Mouse (Mus musculus): ENCODE data around the gene Lrch3.
"Not testable (repeated sequence)": the region's sequence is repeated elsewhere in the genome, so short reads cannot be mapped to it uniquely, and the experiment has no call there.

Lrch3 gene

DNA sequence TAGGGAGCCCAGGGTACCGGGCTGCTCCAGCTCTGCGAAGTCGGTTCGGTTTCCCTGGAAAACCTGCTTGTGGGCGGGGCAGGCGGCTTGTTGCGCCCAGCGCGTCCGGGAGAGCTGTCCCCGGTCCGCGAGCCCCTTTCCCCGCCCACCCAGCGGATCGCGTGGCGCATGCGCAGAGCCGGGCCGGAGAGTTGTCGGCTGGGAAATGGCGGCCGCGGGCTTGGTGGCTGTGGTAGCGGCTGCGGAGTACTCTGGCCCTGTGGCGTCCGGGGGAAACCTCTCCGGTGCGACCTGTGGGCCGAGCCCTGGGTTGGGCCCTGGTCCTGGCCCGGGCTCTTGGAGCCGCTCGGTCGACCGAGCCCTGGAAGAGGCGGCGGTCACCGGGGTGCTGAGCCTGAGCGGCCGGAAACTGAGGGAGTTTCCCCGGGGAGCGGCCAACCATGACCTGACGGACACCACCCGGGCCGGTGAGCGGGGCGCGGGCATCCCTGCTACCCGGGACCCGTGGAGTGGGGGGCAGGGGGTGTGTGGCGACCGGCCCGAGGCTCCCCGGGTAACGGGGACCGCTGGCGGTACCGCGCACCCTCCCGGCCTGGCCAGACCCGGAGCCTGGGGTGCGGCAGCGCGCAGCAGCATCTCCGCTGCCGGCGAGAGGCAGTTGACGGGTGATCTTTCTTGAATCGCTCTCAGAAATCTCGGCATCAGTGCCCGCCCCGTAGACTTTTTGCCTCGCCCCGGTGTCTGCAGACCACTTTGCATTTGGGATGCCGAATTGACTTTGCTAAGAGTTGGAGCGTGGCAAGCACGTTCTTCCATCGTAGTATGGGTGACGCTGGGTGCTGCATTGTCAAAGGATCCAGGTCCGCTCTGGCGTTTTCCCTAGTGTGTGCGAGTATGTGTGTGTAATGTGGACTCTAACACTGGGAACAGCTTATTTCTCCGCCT is at the start of gene Lrch3:
Lrch3 (plus strand) TSS at position 164 of the 945 bp plus-strand sequence.
- DNase-seq (ENCODE audit: low spot score in 2 of 2) = peak; percentile 89 to 95

DNA sequence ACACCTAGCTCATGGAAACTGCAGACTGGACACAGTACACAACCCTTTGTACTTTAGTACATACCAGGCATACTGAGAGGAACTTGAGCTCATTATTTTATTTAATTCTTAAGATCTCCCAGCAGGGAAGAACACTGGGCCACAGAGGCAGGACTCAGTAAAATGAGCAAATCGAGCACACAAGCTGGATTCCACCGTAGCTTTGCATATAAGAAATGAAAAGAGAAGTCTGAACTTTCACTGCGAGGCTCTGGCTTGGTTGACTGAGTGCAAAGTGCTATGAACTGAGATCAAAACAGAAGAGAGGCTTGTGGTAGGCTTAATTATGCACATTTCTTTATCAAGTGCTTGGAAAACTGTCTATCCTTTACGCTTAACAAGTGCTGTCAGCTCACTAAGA is 48.5 kb upstream of the Lrch3 start:
- DNase-seq (ENCODE audit: low spot score in 2 of 2) = no peak

DNA sequence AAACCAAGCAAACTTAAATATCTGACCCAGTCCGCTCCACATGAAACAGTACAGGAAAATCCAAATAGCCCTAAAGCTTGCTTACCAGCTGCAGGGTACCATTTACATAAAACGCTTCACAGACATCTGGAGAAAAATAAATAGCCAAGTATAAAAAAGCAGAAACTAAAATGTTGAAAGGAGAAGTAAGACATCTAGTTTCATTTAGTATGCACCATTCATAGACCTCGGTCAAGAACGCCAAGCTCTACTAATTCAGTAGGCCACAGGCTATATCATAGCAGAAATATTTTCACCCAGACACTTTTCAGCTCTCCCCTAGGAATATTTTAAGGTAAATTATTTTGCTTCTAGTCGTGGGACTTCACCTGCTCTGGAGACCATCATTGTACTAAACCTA is 47.2 kb upstream of the Lrch3 start:
- no peak for DNase-seq (ENCODE audit: low spot score in 2 of 2)

DNA sequence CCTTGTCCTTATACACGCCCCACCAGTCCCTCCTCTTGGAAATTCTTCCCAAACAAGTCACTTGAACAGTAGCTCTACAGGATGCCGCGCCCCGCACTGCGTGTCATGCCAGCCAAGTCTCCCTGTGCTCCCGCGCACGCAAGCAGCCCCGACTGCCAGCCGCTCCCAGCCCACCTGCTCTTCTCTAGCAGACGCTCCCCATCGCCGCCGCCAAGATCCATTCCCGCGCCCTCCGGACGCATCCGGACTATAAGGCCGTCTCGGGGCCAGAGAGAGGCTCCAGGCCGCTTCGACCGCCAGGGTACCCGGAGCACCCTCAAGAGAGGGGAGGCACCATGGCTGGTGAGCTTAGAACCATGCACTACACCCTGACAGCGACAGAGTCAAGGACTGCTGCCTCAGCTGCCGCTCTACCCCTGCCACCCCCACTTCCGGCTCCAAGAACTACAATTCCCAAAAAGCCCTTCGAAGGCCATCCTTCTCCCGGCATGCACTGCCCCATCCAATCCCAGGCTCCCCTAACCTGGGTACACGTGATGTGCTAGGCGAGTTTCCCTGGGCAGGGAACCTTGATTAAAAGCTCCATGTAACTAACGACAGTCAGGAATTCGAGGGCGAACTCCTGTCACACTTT is 45.9 kb upstream of the Lrch3 start:
- DNase-seq (ENCODE audit: low spot score in 2 of 2) = peak; percentile 84 to 91

- DNase-seq (ENCODE audit: low spot score in 2 of 2) = no peak
These were observed 43.7 kb upstream of the Lrch3 start for GRCm38 (mm10) chr16:32870231-32870630.

DNA sequence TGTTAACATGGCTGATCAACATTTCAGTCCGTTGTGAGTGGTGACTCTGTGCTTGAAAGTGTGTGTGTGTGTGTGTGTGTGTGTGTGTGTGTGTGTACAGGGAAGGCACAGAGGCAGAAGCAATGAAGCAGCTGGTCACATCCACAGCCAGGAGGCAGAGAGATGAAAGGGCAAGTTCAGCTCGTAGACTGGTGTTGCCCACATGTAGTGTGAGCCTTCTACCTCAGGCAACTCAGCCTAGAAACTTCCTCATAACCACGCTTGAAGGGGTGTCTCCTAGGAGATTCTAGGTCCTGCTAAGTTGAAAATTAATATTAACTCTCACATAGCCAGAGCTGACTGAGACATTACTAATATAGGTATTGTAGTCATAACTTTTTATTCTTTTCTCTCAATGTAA is 40.5 kb upstream of the Lrch3 start:
- DNase-seq (ENCODE audit: low spot score in 2 of 2) = no peak

GRCm38 (mm10) chr16:32875281-32875680 is 38.6 kb upstream of the Lrch3 start:
- not testable (repeated sequence) for DNase-seq (ENCODE audit: low spot score in 2 of 2)

GRCm38 (mm10) chr16:32875847-32876246 is 38.1 kb upstream of the Lrch3 start:
- no peak for DNase-seq (ENCODE audit: low spot score in 2 of 2)

GRCm38 (mm10) chr16:32876831-32877230 is 37.1 kb upstream of the Lrch3 start:
- no peak for DNase-seq (ENCODE audit: low spot score in 2 of 2)

GRCm38 (mm10) chr16:32877343-32878156 is 36.4 kb upstream of the Lrch3 start, which contains the start of the genes Fyttd1 and Rubcn:
Gene Fyttd1, plus strand, starts transcription at chr16:32877500.
Gene Rubcn, minus strand, starts transcription at chr16:32877766.
- peak; percentile 91 to 94 for DNase-seq (ENCODE audit: low spot score in 2 of 2)

- DNase-seq (ENCODE audit: low spot score in 2 of 2) = no peak
These were observed 35.7 kb upstream of the Lrch3 start for GRCm38 (mm10) chr16:32878157-32878598.

DNA sequence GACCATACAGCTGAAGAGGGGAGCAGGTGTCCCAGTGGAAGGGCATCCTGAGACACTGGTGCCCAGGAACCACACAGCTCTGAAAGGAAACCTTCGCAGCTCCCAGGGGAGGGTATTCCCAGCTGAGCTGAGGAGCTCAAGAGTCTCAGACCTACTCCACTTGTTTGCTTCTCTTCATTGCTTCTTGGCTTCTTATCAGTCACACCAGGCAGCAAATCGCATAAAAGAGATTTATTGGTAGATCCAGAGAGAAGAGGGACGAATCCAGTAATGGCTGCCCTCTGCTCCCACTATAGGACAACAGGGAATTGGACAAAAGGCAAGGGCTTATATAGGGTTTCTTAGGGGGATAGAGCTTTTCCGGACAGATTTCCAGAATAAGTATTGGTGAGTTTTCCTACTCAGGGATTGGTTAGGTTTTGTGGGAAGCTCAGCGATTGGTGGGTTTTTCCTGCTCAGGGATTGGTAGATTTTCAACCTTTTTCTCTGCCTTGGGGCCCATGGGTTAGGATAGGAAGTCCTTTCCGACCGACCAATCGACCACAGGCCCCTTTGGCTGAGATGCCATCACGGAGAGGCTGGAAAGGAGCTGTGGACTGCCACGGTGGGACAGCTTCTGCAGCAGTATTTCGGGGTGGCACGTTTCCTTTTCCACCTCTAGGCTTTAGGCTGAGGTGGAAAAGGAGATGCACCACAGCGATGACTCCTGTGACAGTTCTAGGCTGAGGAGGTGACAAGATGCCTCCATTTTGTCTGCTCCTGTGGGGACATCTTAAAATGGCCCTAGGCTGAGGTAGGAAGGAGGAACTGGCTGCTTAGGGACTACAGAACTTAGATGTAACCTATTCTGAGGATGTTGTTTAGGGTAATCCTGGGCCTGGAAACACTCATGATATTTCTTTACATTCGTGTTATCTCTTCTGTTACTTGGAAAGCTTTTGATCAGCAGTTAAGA is 34.7 kb upstream of the Lrch3 start:
- DNase-seq (ENCODE audit: low spot score in 2 of 2) = no peak

- no peak for DNase-seq (ENCODE audit: low spot score in 2 of 2)
These were observed 32.4 kb upstream of the Lrch3 start for GRCm38 (mm10) chr16:32881538-32881937.

DNA sequence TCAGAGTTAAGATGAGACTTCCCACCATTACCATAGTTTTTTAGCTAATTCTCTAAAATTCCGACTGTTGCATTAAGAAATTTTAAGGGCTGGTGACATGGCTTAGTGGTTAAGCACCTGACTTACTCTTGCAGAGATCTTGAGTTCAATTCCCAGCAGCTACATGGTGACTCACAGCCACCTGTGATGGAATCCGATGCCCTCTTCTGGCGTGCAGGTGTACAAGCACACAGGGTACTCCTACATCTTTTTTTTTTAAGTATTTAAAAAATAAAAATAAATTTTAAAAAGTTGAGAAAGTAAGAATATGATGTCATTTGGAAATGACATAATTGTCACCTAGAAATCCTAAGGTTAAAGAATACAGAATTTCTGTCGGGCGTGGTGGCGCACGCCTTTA is 25.9 kb upstream of the Lrch3 start:
- DNase-seq (ENCODE audit: low spot score in 2 of 2) = no peak

- DNase-seq (ENCODE audit: low spot score in 2 of 2) = no peak
These were observed 24.0 kb upstream of the Lrch3 start for GRCm38 (mm10) chr16:32889881-32890280.

DNA sequence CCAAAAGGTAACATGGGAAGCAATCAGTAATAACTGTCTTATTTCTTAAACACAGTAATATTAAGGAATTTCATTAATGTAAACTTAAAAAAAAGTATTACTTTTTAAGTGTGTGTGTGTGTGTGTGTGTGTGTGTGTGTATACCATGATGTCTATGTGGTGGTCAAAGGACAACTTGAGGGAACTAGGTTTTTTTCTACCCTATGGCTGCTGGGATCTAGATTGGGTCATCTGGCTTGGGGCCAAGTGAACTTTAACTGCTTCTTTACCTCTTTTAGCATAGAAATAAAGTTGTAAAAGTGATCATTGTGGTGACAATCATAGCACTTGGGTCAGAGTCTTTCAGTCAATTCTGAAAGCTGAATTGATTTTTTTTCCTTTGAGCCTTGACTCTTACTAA is 17.8 kb upstream of the Lrch3 start:
- DNase-seq (ENCODE audit: low spot score in 2 of 2) = no peak

- DNase-seq (ENCODE audit: low spot score in 2 of 2) = no peak
These were observed 12.4 kb upstream of the Lrch3 start for GRCm38 (mm10) chr16:32901360-32902050.

DNA sequence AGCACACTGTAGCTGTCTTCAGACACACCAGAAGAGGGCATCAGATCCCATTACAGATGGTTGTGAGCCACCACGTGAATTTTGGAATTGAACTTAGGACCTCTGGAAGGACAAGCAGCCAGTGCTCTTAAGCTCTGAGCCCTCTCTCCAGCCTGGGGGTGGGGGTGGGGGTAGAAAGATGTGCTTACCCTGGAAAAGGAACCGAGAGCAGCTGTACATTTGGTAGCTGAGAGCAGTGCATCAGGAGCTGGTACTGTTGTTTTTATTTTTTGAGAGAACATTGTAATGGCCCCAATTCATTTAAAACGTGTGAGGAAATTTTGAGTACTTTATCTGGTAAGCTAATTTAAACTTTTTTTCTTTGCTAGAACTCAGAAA is 11.9 kb upstream of the Lrch3 start:
- no peak for DNase-seq (ENCODE audit: low spot score in 2 of 2)

- no peak for DNase-seq (ENCODE audit: low spot score in 2 of 2)
These were observed 7.7 kb upstream of the Lrch3 start for GRCm38 (mm10) chr16:32906186-32906585.

- peak in 1 of 2 experiments; percentile 48 for DNase-seq (ENCODE audit: low spot score in 2 of 2)
These were observed 7.2 kb upstream of the Lrch3 start for GRCm38 (mm10) chr16:32906727-32907126.
